Mouse (Mus musculus): ENCODE results near the gene Spem2.

GRCm38 (mm10) chr11:69793429-69793828 is 24.8 kb downstream of the Spem2 start:
- TF ChIP-seq GATA1 (IDR thresholded peaks at IDR 0.05; ENCODE audit: borderline replicate concordance, low read length) (no peak), CTCF (IDR thresholded peaks at IDR 0.05; ENCODE audit: low read depth, low read length) (no peak), GATA2 (IDR thresholded peaks at IDR 0.05; ENCODE audit: borderline replicate concordance, low read depth, low read length) (no peak)

All from G1E (cell line).